Mouse (Mus musculus) stomach, postnatal 0 days (tissue): ENCODE data around the gene Gemin4.

Experiments used
- CTCF ChIP-seq: IDR thresholded peaks from 2 replicates; pipeline ENCODE4 v1.5.1; 2016; ENCODE audit warnings: antibody characterized with exemption, low read depth, mild to moderate bottlenecking, moderate library complexity
- EP300 ChIP-seq: optimal IDR thresholded peaks from 2 replicates; pipeline ENCODE3; 2016; ENCODE audit warnings: antibody characterized with exemption

- TF ChIP-seq CTCF (no peak), EP300 (no peak)
Measured at GRCm38 (mm10) chr11:76242901-76243810, 25.7 kb upstream of the Gemin4 start, which contains the start of the genes Mrm3 and Glod4.
